Mouse (Mus musculus) testis, adult 2 months (tissue): ENCODE results near the gene Btaf1.

Experiments
- CTCF ChIP-seq: fragments of 200-500 bp; IDR thresholded peaks from 2 replicates; pipeline ENCODE4 v1.5.1; 2012; ENCODE audit warnings: low read depth, mild to moderate bottlenecking, inconsistent platforms, low read length, moderate library complexity; ENCODE audit not compliant: control insufficient read depth, insufficient read depth, insufficient replicate concordance
- POLR2A ChIP-seq: fragments of 200-500 bp; IDR thresholded peaks from 2 replicates; pipeline ENCODE4 v1.6.1; 2012; ENCODE audit warnings: low read depth, mild to moderate bottlenecking, inconsistent platforms, low read length, moderate library complexity; ENCODE audit not compliant: control insufficient read depth

DNA sequence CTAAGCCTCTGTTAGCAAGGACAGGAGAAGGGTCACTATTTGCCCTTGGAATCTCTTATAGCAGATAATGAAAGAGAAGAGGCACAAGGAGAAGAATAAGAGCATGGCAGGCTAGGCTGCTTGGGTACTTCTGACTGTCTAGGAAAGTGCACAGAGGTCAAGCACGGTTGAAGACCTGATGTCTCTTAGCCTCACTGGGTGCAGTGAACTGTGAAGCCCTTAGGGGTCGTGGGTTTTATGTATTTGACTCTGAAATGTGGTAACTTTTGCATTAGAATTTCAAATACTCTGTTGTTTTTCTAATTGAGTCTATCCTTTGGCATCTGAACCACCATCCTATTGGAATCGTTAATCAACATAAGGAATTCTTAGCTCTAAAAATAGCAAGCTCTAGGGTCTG lies 38.2 kb upstream of the Btaf1 start:
- TF ChIP-seq CTCF (no peak), POLR2A (no peak)
